24 mouse cellular contexts compared by ENCODE assay signal in the genomic region with DNA sequence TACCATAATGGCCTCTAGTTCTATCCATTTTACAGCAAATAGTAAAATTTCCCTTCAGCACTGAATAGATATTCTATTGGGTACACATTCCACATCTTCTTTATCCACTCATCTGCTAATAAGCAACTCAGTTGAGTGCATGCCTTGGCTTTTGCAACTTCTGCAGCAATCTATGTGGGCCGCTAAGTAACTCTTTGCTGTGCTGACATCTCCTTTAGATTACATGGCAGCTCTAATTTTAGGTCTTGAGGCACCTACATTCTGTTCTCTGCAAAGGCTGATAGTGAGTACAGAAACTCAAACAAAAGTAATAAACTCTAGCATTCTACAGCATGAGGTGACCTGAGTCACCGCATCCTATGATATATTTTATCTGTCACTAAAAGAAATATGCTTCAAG. TPM values are rescaled to one million over a fixed set of nuclear protein-coding genes. Genes with fewer than 3 reads are reported as not detected.
A peak's percentile ranks its signal among the peaks of the same experiment; 100 is the strongest.
DNase-seq lines count a peak whose midpoint lies in the region; ATAC-seq lines count a peak whose summit lies in the region.
"Had no signal": no experiment of that assay in that cellular context is flagged by ENCODE, and none has a peak within 500 bp of the region (broad histone marks: within the 10 kb centered on the region; RNA-seq: fewer than 3 reads in every experiment).

No protein-coding gene starts in this region.

- H3K9ac ChIP-seq in heart, embryonic 11.5 days (ENCODE audit: low read depth, low read length), result no peak overlapping the region

- H3K9me3 ChIP-seq in heart, embryonic 11.5 days (replicated peaks; ENCODE audit: control insufficient read depth, low read length), result no peaks in the 10 kb centered on the region
- H3K9me3 ChIP-seq: G1E had no signal

- WGBS in heart, embryonic 11.5 days (ENCODE audit: insufficient replicate concordance), result 53% methylated on average over 2 of the region's 2 CpGs

- 0 out of 2 replicates have a peak overlapping the region, but pooled peaks have one; percentile 0 for H3K4me2 ChIP-seq in heart, embryonic 11.5 days

- no peak overlapping the region for H3K27ac ChIP-seq in heart, embryonic 11.5 days (ENCODE audit: low read depth, low read length)

- H3K27me3 ChIP-seq in heart, embryonic 11.5 days (ENCODE audit: control insufficient read depth, insufficient read depth, low read length), result no peaks in the 10 kb centered on the region

- no peak overlapping the region for H3K4me3 ChIP-seq in heart, embryonic 11.5 days (ENCODE audit: low read depth, low read length)

- DNase-seq in frontal cortex, postnatal 25 days (ENCODE audit: low spot score in 2 of 2), result no peak
- no peak for DNase-seq in heart, postnatal 36 days
- peak; percentile 23 for DNase-seq in right cerebral cortex, adult 18-20 months
- DNase-seq in right cerebral cortex, postnatal 14 days, result no peak
- peak; percentile 50 for DNase-seq in brain, adult 2 months (ENCODE audit: low read depth, low spot score)
- no peak for DNase-seq in ovary, postnatal 14 days (ENCODE audit: low spot score)
- DNase-seq: adrenal gland, adult 2 months; adrenal gland, adult 8-10 months; adrenal gland, postnatal 10 days; adrenal gland, postnatal 14 days; adrenal gland, postnatal 25 days; adrenal gland, postnatal 36 days; B cell, adult 2 months; cerebellum, adult 11 months; cerebellum, adult 11-12 months; cerebellum, adult 18-20 months had no signal

- intact Hi-C loops in heart, postnatal 36 days (cut with DNase I), result no loop called here

- H3K4me1 ChIP-seq in heart, embryonic 11.5 days (ENCODE audit: control insufficient read depth, insufficient read depth, low read length), result no peaks in the 10 kb centered on the region

- ATAC-seq in frontal cortex, adult (ENCODE audit: low TSS enrichment), result peak; percentile 64; the same call in 1 of the 2 replicates
- no peak for ATAC-seq in heart, embryonic 11.5 days (replicated peaks; ENCODE audit: insufficient number of reproducible peaks, low FRiP score, low TSS enrichment)
- ATAC-seq: activated CD4-positive, CD25-positive, alpha-beta regulatory T cell, adult 4 months; CD4-positive, CD25-positive, alpha-beta regulatory T cell, adult 4 months; Patski had no signal

- H3K36me3 ChIP-seq in heart, embryonic 11.5 days (ENCODE audit: control insufficient read depth, insufficient read depth, low read length), result no peaks in the 10 kb centered on the region
- H3K36me3 ChIP-seq: G1E had no signal

RNA-seq across cellular contexts. Expression of a gene that starts 36.8 kb away (rescaled TPM):
- 0.49 and 1.3 TPM in 2 replicates for polyA plus RNA-seq in heart, embryonic 11.5 days (2014; fragmentation: Nextera tagmentation; extraction: Ambion mirVana)
- under 1 TPM in 1 of 2 experiments, not detected in 1; 0.08 TPM for total RNA-seq in heart, postnatal 36 days (2021)
- total RNA-seq: CH12.LX, MEL had no signal
- polyA plus RNA-seq: activated CD4-positive, CD25-positive, alpha-beta regulatory T cell, adult 4 months; CD4-positive, CD25-positive, alpha-beta regulatory T cell, adult 4 months; G1E had no signal

Comparison
In these comparisons a context has a peak if more than half of its experiments do, and no peak if none do; other contexts are left out.
1. DNase-seq: peak in right cerebral cortex, adult 18-20 months (single experiment) and brain, adult 2 months (single experiment); none in frontal cortex, postnatal 25 days (0 of 2), heart, postnatal 36 days (0 of 2), right cerebral cortex, postnatal 14 days (single experiment) and ovary, postnatal 14 days (single experiment).